Mouse (Mus musculus) 416B (cell line): ENCODE results near the gene Zglp1.
"Not testable (repeated sequence)": the region's sequence is repeated elsewhere in the genome, so short reads cannot be mapped to it uniquely, and the experiment has no call there.

Source experiments
- DNase-seq: peaks from one replicate; pipeline ENCODE4 v3.0.0; 2011; ENCODE audit warnings: low read depth

Gene Zglp1

DNA sequence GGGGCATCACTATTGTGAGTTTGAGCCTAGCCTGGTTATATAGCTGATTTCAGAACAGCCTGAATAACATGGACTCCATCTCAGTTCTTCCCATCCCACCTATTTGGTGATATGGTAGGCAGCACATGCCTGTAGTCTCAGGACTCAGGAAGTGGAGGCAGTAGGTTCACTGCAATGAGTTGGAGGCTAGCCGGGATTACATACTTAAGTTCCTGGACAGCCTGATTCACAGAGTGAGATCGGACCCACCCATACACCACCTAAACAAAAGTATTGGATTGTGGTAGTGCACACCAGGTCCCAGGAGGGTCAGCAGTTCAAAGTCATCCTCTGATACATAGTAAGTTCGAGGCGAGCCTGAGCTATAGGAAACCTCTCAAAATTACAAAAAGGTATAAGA lies 5.7 kb upstream of the Zglp1 start:
- DNase-seq: peak; percentile 44

GRCm38 (mm10) chr9:21062928-21063327 lies 4.0 kb downstream of the Zglp1 start:
- no peak for DNase-seq

- DNase-seq: no peak
Observed at GRCm38 (mm10) chr9:21051578-21051977, 15.3 kb downstream of the Zglp1 start.

GRCm38 (mm10) chr9:21045235-21045634 lies 21.7 kb downstream of the Zglp1 start:
- no peak for DNase-seq

DNA sequence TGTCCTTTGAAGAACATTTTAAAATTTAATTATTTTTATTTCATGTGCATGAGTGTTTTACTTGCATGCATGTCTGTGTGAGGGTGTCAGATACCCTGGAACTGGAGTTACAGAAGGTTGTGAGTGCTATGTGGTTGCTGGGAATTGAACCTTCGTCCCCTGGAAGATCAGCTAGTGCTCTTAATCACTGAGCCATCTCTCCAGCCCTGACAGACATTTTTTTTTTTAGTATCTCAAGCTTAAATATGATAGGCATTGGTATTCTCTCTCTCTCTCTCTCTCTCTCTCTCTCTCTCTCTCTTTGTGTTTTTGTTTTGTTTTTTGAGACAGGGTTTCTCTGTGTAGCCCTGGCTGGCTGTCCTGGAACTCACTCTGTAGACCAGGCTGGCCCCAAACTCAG lies 22.1 kb downstream of the Zglp1 start:
- DNase-seq: not testable (repeated sequence)

- no peak for DNase-seq
Observed at GRCm38 (mm10) chr9:21043563-21043962, 23.3 kb downstream of the Zglp1 start.

DNA sequence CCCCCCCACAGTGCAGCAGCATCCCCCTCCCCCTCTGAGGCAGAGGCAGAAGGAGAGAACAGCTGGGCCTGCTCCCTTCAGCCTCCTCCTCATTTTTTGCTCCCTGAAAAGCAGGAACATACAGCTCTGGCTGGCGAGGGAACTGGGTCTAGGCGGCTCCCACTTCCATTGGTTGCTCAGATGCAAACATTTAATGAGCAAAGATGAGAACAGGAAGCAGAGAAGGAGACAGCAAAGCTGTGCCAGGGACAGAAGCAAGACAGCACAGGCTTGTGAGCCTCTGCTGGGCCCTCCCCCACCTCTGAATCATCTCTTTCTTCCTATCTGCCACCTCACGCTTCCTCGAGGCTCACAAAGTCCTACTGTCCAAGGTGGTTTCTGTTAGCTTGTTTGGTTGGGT lies 25.6 kb downstream of the Zglp1 start:
- peak; percentile 74 for DNase-seq

DNA sequence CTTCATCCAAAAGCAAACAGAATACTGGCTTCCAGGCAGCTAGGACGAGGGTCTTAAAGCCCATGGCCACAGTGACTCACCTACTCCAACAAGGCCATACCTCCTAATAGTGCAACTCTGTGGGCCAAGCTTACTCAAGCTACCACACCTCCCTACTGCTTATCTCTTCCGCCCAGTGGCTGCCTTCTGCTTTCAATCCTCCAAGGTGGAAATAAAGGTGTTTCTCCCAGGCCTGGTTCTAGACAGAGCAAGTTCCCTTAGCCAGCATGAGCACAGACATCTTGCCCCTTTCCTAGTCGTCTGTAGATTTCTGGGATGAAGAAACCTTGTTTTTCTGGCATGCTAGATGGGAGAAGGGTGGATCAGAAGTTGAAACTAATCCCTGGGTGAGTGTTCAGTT lies 27.1 kb downstream of the Zglp1 start:
- DNase-seq: peak; percentile 19

- DNase-seq: no peak
Observed at GRCm38 (mm10) chr9:21037481-21037891, 29.4 kb downstream of the Zglp1 start.

- DNase-seq: no peak
Observed at GRCm38 (mm10) chr9:21036666-21037065, 30.2 kb downstream of the Zglp1 start.

DNA sequence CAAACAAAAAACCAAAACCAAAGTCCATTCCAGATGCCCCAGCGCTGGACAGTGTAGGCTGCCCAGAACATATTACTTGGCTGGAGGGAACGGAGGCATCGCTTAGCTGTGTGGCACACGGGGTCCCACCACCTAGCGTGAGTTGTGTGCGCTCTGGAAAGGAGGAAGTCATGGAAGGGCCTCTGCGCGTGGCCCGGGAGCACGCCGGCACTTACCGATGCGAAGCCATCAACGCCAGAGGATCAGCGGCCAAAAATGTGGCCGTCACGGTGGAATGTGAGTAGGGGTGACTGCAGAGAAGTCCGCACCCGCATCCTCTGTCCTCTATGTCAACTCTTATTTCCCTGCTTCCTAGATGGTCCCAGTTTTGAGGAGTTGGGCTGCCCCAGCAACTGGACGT lies 30.7 kb downstream of the Zglp1 start:
- no peak for DNase-seq

DNA sequence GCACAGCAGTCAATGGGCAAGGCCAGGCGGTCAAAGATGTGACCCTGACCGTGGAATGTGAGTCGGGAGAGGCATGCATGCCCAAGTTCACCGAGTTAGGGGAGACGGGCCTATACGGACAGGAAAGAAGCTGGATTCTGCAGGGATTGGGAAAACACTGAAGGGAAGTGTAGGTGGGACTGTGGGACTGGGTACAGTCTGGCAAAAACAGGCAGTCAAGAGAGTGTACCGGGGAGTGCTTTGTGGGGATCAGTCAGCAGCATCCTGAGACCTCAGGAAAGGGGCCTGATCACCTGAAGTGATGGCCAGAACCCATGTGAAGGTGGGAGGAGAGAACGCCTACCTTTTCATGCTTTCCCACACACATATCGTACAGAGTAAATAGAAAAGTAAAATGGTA lies 31.3 kb downstream of the Zglp1 start:
- no peak for DNase-seq

GRCm38 (mm10) chr9:21034481-21035085 lies 32.3 kb downstream of the Zglp1 start:
- no peak for DNase-seq

GRCm38 (mm10) chr9:21033136-21033535 lies 33.8 kb downstream of the Zglp1 start:
- DNase-seq: peak; percentile 89

DNA sequence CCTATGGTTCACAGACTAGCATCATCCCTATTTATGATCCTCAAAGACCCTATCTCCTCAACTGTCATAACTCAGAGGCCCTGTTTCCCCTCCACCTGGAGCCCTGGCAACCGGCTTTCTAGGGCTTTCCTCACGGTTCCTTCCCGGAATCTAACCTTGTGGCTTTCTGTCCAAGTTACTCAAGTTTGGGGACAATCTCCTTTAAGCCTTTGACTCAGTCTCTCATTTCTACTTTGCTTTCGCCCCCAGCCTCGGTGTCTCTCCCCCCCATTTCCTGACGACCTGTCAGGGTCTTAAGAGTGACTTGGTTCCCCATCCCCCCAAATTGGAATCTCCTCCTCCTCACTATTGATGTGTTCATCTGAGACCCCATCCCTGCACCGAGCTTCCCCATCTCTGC lies 34.4 kb downstream of the Zglp1 start:
- DNase-seq: no peak

- no peak for DNase-seq
Observed at GRCm38 (mm10) chr9:21031896-21032351, 35.0 kb downstream of the Zglp1 start, which contains the start of gene Icam5. Icam5 (plus strand) TSS chr9:21032073.

GRCm38 (mm10) chr9:21031251-21031895 lies 35.5 kb downstream of the Zglp1 start:
- DNase-seq: peak; percentile 86

GRCm38 (mm10) chr9:21030781-21031250 lies 36.1 kb downstream of the Zglp1 start:
- DNase-seq: peak; percentile 99

DNA sequence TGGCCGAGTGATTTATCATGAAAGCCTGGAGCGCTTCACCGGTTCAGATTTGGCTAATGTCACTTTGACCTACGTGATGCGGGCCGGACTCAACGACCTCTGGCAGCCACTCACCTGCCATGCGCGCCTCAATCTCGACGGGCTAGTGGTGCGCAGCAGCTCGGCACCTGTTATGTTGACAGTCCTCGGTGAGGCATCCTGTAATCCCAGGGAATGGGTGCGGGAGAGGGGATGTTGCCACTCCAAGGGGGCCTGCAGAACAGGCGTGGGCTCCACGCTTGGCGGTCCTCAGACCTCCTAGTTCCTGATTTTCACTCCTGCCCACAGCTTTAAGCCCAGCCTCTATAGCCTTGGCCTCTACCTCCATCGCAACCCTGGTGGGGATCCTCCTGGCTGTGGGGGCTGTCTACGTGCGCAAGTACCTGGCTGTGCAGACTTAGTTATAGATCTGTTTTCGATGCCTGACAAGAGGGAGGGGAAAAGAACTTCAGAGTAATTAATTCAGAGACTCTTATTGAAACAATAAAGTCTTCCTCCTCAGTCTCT lies 36.8 kb downstream of the Zglp1 start:
- no peak for DNase-seq

- peak; percentile 88 for DNase-seq
Observed at GRCm38 (mm10) chr9:21029291-21030054, 37.4 kb downstream of the Zglp1 start, which contains the start of gene Icam4. Icam4 (plus strand) TSS chr9:21029373.

GRCm38 (mm10) chr9:21028560-21029110 lies 38.3 kb downstream of the Zglp1 start:
- no peak for DNase-seq

GRCm38 (mm10) chr9:21027774-21028290 lies 39.1 kb downstream of the Zglp1 start:
- no peak for DNase-seq
